Mouse (Mus musculus) brain, embryonic 18.5 days (tissue): ENCODE measurements around the gene Spcs2.

Experiments used
- DNase-seq: peaks from one replicate; pipeline ENCODE4 v3.0.0-alpha.2; 2012; ENCODE audit warnings: low read depth, low spot score

Gene Spcs2

DNA sequence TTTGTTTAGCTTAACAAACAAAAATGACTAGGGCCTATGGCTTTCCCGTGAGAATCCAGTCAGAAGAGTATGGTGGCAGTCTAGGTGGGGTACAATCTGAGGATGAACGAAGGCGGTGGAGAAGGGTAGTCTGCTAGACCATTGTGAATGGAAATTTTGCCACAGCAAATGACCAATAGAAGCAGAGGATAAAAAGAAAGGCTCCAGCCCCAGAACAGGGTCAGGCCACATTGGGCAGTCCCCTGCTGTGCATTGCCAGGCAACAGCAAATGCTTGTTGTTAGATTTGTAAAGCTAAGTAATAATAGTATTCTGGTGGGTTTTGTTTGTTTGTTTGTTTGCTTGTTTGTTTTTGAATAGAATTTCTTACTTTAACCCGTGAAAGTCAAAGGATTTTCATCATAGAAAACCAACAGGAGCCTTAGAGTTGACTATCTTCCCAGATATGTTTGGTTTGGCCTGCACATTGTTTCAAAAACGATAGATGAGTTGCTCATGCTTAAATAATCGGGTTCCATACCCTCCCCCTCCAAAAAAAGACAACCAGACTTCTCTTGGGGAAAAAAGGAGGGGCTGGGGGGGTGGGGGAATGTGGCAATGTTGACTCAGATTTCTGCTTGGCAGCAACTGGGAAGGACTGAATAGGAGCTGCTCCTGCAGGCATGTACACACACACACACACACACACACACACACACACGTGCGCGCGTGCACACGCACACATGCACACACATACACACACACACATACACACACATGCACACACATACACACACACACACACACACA lies 1.2 kb upstream of the Spcs2 start:
- DNase-seq = no peak

- peak; percentile 99 for DNase-seq
Measured at GRCm38 (mm10) chr7:99858813-99859585, 4.3 kb downstream of the Spcs2 start, which contains the start of gene Xrra1. Xrra1 (plus strand) TSS chr7:99859116.

- DNase-seq = no peak
Measured at GRCm38 (mm10) chr7:99858175-99858812, 5.0 kb downstream of the Spcs2 start.

GRCm38 (mm10) chr7:99856266-99856861 lies 6.9 kb downstream of the Spcs2 start:
- DNase-seq = no peak

GRCm38 (mm10) chr7:99854311-99854710 lies 9.0 kb downstream of the Spcs2 start:
- no peak for DNase-seq

DNA sequence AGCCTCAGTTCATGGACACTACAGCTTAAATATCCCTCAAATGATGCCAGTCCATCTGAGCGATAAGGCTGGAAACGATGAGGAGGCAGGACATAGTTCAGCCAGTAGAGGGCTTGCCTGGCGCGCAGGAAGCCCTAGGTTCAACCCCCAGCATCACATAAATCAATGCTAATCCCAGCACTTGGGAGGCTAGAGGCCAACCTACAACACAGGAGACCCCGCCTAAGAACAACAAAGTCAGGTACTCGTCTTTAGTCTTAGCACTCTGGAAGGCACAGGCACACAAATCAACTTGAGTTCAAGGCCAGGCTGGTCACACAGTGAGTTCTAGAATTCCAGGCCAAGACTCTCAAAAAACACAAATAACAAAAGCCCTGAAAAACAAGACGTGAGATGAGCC lies 9.9 kb downstream of the Spcs2 start:
- DNase-seq = no peak

DNA sequence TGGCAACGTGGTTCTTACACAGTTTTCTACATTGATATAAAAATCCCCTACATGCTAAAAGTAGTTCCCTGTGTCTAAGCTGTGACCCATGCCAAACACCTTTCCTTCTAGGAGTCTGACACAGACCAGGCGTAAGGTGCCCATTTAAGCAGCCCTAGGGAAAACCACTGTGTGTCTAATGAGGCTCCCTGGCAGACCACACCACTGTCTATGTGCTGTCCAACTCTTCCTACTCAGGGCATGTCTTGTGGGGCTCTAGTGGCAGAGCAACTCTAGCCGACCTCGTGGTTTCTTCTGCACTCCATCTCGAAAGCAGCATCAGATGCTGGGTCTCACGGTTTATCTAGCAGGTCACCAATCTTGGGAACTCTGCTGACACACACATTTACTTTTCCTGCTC lies 11.6 kb downstream of the Spcs2 start:
- no peak for DNase-seq

GRCm38 (mm10) chr7:99851121-99851520 lies 12.1 kb downstream of the Spcs2 start:
- no peak for DNase-seq

- DNase-seq = no peak
Measured at GRCm38 (mm10) chr7:99850534-99850933, 12.7 kb downstream of the Spcs2 start.

DNA sequence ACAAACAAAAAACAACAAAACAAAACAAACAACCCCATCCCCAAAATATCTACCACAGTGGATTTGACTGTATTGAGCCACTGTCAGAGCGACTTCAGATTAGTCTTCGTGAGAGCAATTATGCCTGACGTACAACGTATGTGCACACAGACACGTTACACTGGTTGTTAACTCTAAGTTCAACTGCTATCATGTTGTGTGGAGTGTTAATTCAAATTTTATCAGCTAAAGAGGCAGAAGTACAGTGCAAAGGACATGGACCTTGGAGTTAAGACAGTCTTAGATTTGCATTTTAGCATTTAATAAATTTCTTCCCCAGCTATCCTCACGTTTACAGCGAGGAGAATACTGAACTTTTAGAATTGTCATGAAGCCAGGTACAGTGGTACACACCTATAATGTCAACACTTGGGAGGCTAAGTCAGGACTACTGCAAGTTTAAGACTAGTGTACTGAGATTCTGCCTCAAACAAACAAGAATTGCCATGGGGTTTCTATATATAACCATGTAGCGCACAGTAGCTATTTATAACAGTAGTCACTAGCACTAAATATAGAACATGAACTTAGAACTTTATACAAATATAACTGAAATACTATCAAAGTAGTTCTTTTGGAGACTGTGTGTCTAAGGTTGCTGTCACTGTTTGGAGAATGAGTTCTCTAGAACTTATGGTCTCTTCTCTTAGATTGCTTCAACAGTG lies 17.6 kb downstream of the Spcs2 start:
- DNase-seq = no peak

DNA sequence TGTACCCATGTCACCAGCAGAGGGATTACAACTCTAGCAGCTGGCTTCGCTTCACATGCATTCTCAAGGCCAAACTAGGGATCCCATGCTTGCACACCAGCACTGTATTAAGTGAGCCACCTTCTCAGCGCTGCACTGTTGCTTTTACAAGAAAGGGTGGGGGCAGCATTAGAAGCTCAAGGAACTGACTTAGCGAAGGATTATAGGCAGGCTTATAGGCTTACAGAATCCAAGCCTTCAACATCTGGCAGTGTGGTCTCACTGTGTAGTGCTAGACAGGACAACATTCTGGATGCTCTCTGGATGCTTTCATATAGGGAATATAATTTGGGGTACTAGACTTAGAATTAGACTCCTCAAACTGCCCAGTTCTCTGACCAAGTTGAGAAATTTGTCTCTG lies 25.0 kb downstream of the Spcs2 start:
- DNase-seq = no peak

DNA sequence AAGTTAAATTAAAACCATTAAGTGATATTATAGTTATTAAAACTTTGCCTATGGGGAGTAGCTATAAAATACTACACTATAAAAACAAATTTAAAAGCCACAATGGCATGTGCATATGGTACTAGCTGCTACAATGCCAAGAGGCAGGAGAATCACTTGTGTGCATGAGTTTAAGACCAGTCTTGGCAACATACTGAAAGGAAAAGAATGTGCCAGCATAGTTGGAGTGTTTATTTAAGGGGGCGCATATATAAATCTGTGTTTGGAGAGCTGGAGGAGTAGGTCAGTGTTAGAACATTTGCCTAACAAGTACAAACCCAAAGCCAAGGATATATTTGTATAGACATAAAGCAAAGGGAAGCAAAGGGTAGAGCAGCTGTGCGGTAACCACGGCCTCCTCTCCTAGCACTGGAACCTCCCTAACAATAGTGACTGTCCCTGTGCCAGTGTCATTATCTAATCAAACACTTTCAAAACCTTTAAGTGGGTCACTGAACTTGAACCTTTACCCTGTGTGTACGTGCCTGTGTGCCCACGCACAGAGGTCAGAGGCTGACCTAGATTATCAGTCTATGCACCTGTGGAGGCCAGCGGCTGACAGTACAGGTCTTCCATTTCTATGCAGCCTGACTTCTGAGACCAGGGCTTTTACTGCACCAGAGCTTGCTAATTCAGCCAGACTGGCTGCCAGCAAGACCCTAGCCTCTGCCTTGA lies 25.7 kb downstream of the Spcs2 start:
- no peak for DNase-seq

- DNase-seq = no peak
Measured at GRCm38 (mm10) chr7:99836781-99837180, 26.5 kb downstream of the Spcs2 start.

- DNase-seq = no peak
Measured at GRCm38 (mm10) chr7:99834314-99834853, 28.9 kb downstream of the Spcs2 start.

DNA sequence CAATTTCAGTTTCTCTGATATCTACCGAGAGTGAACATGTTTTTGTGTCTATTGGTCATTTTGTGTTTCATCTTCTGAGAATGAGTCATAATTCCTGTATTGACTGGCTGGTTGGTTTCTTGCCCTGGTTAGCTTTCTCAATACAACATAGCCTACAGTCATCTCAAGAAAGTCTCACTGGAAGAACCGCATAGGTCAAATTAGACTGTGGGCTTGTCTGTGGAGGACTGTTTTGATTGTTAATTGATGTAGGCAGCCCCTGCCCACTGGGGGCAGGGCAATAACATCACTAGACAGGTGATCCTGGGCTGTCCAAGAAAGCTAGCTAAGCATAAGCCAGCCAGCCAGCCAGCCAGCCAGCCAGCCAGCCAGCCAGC lies 29.4 kb downstream of the Spcs2 start:
- DNase-seq = no peak

DNA sequence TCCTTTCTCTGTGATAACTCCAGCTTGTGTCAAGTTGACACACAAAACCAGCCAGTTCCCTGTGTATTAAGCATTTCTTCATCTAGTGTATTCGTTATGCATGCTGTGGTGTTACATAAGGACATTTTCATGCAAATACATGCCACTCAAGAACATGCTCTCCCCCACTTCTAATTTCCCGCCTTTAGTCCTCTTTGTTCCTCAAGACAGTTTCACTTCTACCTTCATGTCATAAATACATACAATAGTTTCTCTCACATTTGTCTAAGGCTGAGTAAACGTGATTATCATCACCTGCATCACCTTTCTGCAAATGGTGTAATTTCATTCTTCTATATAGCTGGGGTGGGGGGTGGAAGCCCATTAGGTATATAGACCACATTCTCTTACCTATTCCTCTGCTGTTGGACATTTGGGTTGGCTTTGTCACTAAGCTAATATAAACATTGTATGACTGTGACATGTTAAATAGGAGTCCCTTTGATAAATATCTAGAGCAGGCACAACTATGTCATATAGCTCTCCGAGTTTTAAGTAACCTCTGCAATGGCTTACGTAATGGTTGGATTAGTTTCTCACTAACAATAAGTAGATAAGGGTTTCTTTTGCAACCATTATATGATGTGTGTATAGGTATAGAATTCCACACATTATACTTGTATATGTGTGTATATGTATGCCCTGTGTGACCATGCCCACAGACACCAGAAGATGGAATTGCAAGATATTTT lies 30.0 kb downstream of the Spcs2 start:
- DNase-seq = no peak

DNA sequence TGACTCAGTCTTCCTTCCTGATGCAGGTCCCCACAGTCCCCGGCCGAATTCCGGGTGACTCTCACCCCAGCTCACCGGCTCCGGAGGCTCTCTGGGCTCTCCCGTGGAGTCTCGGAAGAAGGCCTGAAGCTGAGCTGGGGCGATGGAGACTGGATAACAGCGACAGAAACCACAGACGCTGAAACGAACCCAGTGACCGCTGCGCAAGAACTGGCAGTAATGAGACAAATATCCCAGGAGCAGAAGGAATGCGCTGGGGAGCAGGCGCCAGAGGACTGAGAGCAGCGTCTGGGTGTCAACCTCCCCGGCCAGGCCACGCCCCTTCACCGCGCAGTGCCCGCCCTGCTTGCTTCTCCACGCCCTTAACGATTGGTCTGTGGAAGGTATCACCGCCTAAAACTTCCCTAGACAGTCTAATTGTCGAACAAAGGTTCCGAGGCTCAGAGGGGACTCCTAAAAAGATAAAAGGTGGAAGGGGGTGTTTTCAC lies 35.1 kb downstream of the Spcs2 start, which contains the start of gene Neu3:
Gene Neu3 (minus strand): TSS at position 335 of the 488 bp plus-strand sequence.
- peak; percentile 59 for DNase-seq

GRCm38 (mm10) chr7:99826096-99826495 lies 37.2 kb downstream of the Spcs2 start:
- no peak for DNase-seq

DNA sequence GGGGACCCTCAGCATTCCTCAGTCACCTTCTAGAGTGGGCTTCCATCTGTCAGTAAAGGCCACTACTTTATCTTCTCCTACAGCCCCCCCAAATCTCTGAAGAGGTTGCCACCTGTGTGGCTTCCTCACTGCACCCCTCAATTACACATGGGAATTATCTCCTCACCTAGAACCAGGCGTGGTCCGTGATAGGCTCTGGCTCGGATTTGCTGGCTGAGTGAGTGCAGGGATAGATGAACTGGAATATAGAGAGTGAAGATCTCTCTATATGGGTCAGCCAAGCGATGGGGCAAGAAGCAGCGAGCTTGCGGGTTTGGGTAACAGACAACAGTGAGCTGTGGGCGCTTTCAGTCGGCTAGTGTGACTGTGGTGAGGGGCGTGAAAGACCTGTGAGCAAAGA lies 37.8 kb downstream of the Spcs2 start:
- DNase-seq = no peak
